In the genomic region with DNA sequence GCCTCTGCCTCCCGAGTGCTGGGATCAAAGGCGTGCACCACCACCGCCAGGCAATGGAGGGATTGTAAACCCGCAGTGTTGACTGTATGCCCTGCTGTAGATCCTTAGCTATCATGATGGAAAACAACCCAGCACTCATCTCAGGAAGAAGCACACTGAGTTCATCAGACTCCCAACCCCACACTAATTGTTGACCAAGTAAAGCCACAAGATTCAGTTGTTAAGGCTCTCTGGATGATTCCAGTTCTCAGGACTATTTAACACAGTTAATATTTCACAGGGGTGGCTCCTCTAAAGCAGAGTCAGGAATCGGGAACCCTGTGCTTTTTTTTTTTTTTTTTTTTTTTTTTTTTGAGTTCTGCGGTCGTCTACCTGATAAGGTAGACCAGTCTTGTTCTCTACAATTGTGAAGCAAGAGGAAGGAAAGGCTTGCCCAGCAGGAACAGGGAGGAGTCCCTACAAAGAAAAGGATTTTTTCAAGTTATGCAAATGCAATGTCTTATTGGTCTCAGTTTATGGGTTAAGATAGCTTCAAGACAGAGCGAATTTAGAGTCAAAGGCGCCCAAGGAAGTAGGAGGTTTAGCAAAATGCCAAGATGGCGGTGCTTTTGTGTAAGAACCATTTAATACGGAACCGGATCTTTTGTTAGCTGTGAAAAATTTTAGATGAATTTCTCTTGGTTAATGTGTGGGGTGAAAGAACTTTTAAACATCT, we compare ENCODE assay signal across 8 mouse cellular contexts. TPM values are rescaled to one million over a fixed set of nuclear protein-coding genes. Genes with fewer than 3 reads are reported as not detected.
DNase-seq lines count a peak whose midpoint lies in the region; ATAC-seq lines count a peak whose summit lies in the region.

No protein-coding gene starts in this region.

- no peaks in the 10 kb centered on the region for H3K36me3 ChIP-seq in forebrain, embryonic 14.5 days (ENCODE audit: control insufficient read depth, insufficient read depth, low read length)
- H3K36me3 ChIP-seq in limb, embryonic 10.5 days: no peaks in the 10 kb centered on the region
- H3K36me3 ChIP-seq in neural tube, embryonic 12.5 days: no peaks in the 10 kb centered on the region

- H3K27ac ChIP-seq in forebrain, embryonic 14.5 days (ENCODE audit: low read depth, low read length): no peak overlapping the region
- H3K27ac ChIP-seq in limb, embryonic 10.5 days: no peak overlapping the region
- H3K27ac ChIP-seq in neural tube, embryonic 12.5 days: no peak overlapping the region

- no peaks in the 10 kb centered on the region for H3K9me3 ChIP-seq in forebrain, embryonic 14.5 days (replicated peaks; ENCODE audit: control insufficient read depth, low read length)
- no peaks in the 10 kb centered on the region for H3K9me3 ChIP-seq in limb, embryonic 10.5 days (replicated peaks)
- H3K9me3 ChIP-seq in neural tube, embryonic 12.5 days: no peaks in the 10 kb centered on the region

- 44% methylated on average over 12 of the region's 12 CpGs for WGBS in forebrain, embryonic 14.5 days
- WGBS in limb, embryonic 10.5 days: 46% methylated on average over 12 of the region's 12 CpGs
- 50% methylated on average over 12 of the region's 12 CpGs for WGBS in neural tube, embryonic 12.5 days

- H3K4me2 ChIP-seq in forebrain, embryonic 14.5 days (ENCODE audit: low read length): peak overlapping the region; percentile 99
- peak overlapping the region; percentile 98 for H3K4me2 ChIP-seq in neural tube, embryonic 12.5 days (replicated peaks)

- no peak for ATAC-seq in CD4-positive, CD25-positive, alpha-beta regulatory T cell, adult 4 months
- no peak for ATAC-seq in forebrain, embryonic 14.5 days
- ATAC-seq in neural tube, embryonic 12.5 days (ENCODE audit: low FRiP score, low read depth): no peak
- no peak for ATAC-seq in monocyte, adult 5-6 weeks (replicated peaks; ENCODE audit: insufficient number of reproducible peaks, low FRiP score, low TSS enrichment, poor library complexity, severe bottlenecking)

- H3K9ac ChIP-seq in forebrain, embryonic 14.5 days (ENCODE audit: low read length): no peak overlapping the region
- H3K9ac ChIP-seq in neural tube, embryonic 12.5 days: no peak overlapping the region

- peaks cover 33% of the 10 kb centered on the region for H3K27me3 ChIP-seq in forebrain, embryonic 14.5 days (replicated peaks; ENCODE audit: control insufficient read depth, insufficient read depth, low read length)
- peaks cover 81% of the 10 kb centered on the region for H3K27me3 ChIP-seq in limb, embryonic 10.5 days (ENCODE audit: low read depth, poor library complexity, severe bottlenecking)
- H3K27me3 ChIP-seq in neural tube, embryonic 12.5 days (replicated peaks): peaks cover 63% of the 10 kb centered on the region

- H3K4me3 ChIP-seq in forebrain, embryonic 14.5 days (ENCODE audit: low read depth, low read length): peak overlapping the region; percentile 59
- H3K4me3 ChIP-seq in limb, embryonic 10.5 days: peak overlapping the region; percentile 68
- H3K4me3 ChIP-seq in neural tube, embryonic 12.5 days: peak overlapping the region; percentile 53

- H3K4me1 ChIP-seq in forebrain, embryonic 14.5 days (ENCODE audit: control insufficient read depth, insufficient read depth, low read length): peaks cover 21% of the 10 kb centered on the region
- peaks cover 39% of the 10 kb centered on the region for H3K4me1 ChIP-seq in limb, embryonic 10.5 days
- H3K4me1 ChIP-seq in neural tube, embryonic 12.5 days: peaks cover 36% of the 10 kb centered on the region

- peak; percentile 56 for DNase-seq in CD4-positive, CD25-positive, alpha-beta regulatory T cell, adult 2 months (ENCODE audit: low read depth, low spot score)
- DNase-seq in 416B (ENCODE audit: low read depth): peak; percentile 71
- peak; percentile 23 for DNase-seq in forebrain, embryonic 14.5 days (ENCODE audit: low spot score)
- no peak for DNase-seq in limb, embryonic 10.5 days (ENCODE audit: low spot score)
- no peak for DNase-seq in layer of hippocampus, postnatal 10 days (ENCODE audit: low spot score in 2 of 2)

RNA-seq across cellular contexts. Expression of a gene that starts 1.1 kb away (rescaled TPM):
- 1 to 10 TPM; 3.6 to 4.3 TPM for polyA plus RNA-seq in CD4-positive, CD25-positive, alpha-beta regulatory T cell, adult 4 months (2017; shearing (Covaris generic))
- polyA plus RNA-seq in forebrain, embryonic 14.5 days (2014; fragmentation: Nextera tagmentation; extraction: Ambion mirVana): 0.97 and 1.1 TPM in 2 replicates
- polyA plus RNA-seq in limb, embryonic 10.5 days (2016; fragmentation: Nextera tagmentation; extraction: Ambion mirVana): 0.74 and 1.3 TPM in 2 replicates
- 1.9 and 2.0 TPM in 2 replicates for polyA plus RNA-seq in neural tube, embryonic 12.5 days (2016; fragmentation: Nextera tagmentation; extraction: Ambion mirVana)
- 24.5 to 29.0 TPM (median 24.6 TPM) in 3 replicates for total RNA-seq in monocyte, adult 5-6 weeks (2017)
- 100 to 1,000 TPM; 124 to 137 TPM for total RNA-seq in layer of hippocampus, postnatal 10 days (2021)

Comparison
In these comparisons a context has a peak if more than half of its experiments do, and no peak if none do; other contexts are left out.
1. DNase-seq: peak in CD4-positive, CD25-positive, alpha-beta regulatory T cell, adult 2 months (single experiment), 416B (single experiment) and forebrain, embryonic 14.5 days (single experiment); none in limb, embryonic 10.5 days (single experiment) and layer of hippocampus, postnatal 10 days (0 of 2).
2. Peak in every context shown above with its lines, with median percentiles within 50 percentile points of each other: H3K4me3 ChIP-seq.